Comparison of ENCODE assay signal across 23 mouse cellular contexts in the genomic region with DNA sequence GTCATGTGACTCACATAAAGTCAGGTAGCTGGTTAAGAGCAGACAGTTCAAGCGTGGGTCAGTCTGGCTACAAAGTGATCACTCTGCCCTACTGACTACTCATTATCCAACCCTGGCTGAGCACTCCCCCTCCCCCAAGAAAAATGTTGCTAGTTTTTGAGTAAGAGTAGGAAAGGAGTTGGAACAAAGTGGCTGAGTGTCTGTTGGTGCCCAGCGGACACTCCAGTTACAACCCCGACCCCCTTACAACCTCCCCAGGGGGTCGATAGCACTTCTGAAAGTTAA. TPM values are rescaled to one million over a fixed set of nuclear protein-coding genes. Genes with fewer than 3 reads are reported as not detected.
A peak's percentile ranks its signal among the peaks of the same experiment; 100 is the strongest.
DNase-seq lines count a peak whose midpoint lies in the region; ATAC-seq and TF ChIP-seq lines count a peak whose summit lies in the region.
"Had no signal": no experiment of that assay in that cellular context is flagged by ENCODE, and none has a peak within 500 bp of the region (broad histone marks: within the 10 kb centered on the region; RNA-seq: fewer than 3 reads in every experiment).

No protein-coding gene starts in this region.

- 47% methylated on average over 4 of the region's 4 CpGs for WGBS in stomach, embryonic 15.5 days
- WGBS in stomach, postnatal 0 days: 53% methylated on average over 4 of the region's 4 CpGs
- 41% methylated on average over 4 of the region's 4 CpGs for WGBS in intestine, embryonic 16.5 days
- 11% methylated on average over 4 of the region's 4 CpGs for WGBS in kidney, embryonic 14.5 days
- WGBS in hindbrain, embryonic 16.5 days: 47% methylated on average over 4 of the region's 4 CpGs
- 18% methylated on average over 4 of the region's 4 CpGs for WGBS in neural tube, embryonic 15.5 days

- no peak overlapping the region for H3K4me2 ChIP-seq in stomach, embryonic 15.5 days
- H3K4me2 ChIP-seq in stomach, postnatal 0 days (replicated peaks; ENCODE audit: low read depth): no peak overlapping the region
- no peak overlapping the region for H3K4me2 ChIP-seq in intestine, embryonic 16.5 days (ENCODE audit: low read depth, low read length)
- H3K4me2 ChIP-seq in kidney, embryonic 14.5 days (replicated peaks; ENCODE audit: low read depth, low read length): no peak overlapping the region
- H3K4me2 ChIP-seq in hindbrain, embryonic 16.5 days (ENCODE audit: low read length): no peak overlapping the region
- H3K4me2 ChIP-seq in neural tube, embryonic 15.5 days: no peak overlapping the region
- H3K4me2 ChIP-seq: hindbrain, embryonic 13.5 days; liver, embryonic 11.5 days; lung, embryonic 15.5 days had no signal

- no peak for DNase-seq in stomach, postnatal 0 days (ENCODE audit: low spot score)
- DNase-seq in kidney, postnatal 4 days: peak; percentile 42 to 61
- no peak for DNase-seq in cerebellum, adult 18-20 months
- DNase-seq: adrenal gland, postnatal 14 days; cerebellum, adult 11-12 months; gastrocnemius, postnatal 14 days; layer of hippocampus, postnatal 36 days; right cerebral cortex, postnatal 25 days; thymus, postnatal 4 days had no signal

- no peak for TF ChIP-seq EP300 in stomach, postnatal 0 days (optimal IDR thresholded peaks at IDR 0.05)

- H3K36me3 ChIP-seq in stomach, embryonic 15.5 days: no peaks in the 10 kb centered on the region
- H3K36me3 ChIP-seq in stomach, postnatal 0 days (ENCODE audit: control insufficient read depth, insufficient read depth, low read length): no peaks in the 10 kb centered on the region
- no peaks in the 10 kb centered on the region for H3K36me3 ChIP-seq in intestine, embryonic 16.5 days (ENCODE audit: control insufficient read depth, insufficient read depth, low read length)
- H3K36me3 ChIP-seq in kidney, embryonic 14.5 days (ENCODE audit: control insufficient read depth, insufficient read depth, low read length): no peaks in the 10 kb centered on the region
- H3K36me3 ChIP-seq in hindbrain, embryonic 16.5 days (ENCODE audit: control insufficient read depth, insufficient read depth, low read length): no peaks in the 10 kb centered on the region
- no peaks in the 10 kb centered on the region for H3K36me3 ChIP-seq in neural tube, embryonic 15.5 days
- H3K36me3 ChIP-seq: limb, embryonic 10.5 days; lung, embryonic 15.5 days had no signal

- H3K27ac ChIP-seq in stomach, embryonic 15.5 days: no peak overlapping the region
- H3K27ac ChIP-seq in stomach, postnatal 0 days (replicated peaks): no peak overlapping the region
- H3K27ac ChIP-seq in intestine, embryonic 16.5 days (ENCODE audit: low read length): no peak overlapping the region
- no peak overlapping the region for H3K27ac ChIP-seq in kidney, embryonic 14.5 days (ENCODE audit: low read depth, low read length)
- no peak overlapping the region for H3K27ac ChIP-seq in hindbrain, embryonic 16.5 days (ENCODE audit: low read depth, low read length)
- H3K27ac ChIP-seq in neural tube, embryonic 15.5 days (replicated peaks): no peak overlapping the region
- H3K27ac ChIP-seq: hindbrain, embryonic 13.5 days; limb, embryonic 10.5 days; lung, embryonic 15.5 days had no signal

- H3K27me3 ChIP-seq in stomach, embryonic 15.5 days (replicated peaks): no peaks in the 10 kb centered on the region
- no peaks in the 10 kb centered on the region for H3K27me3 ChIP-seq in stomach, postnatal 0 days (ENCODE audit: control insufficient read depth, insufficient read depth, low read length)
- H3K27me3 ChIP-seq in intestine, embryonic 16.5 days (replicated peaks; ENCODE audit: control insufficient read depth, insufficient read depth, low read length): no peaks in the 10 kb centered on the region
- H3K27me3 ChIP-seq in kidney, embryonic 14.5 days (ENCODE audit: control insufficient read depth, insufficient read depth, low read length): no peaks in the 10 kb centered on the region
- H3K27me3 ChIP-seq in hindbrain, embryonic 16.5 days (replicated peaks; ENCODE audit: control insufficient read depth, insufficient read depth, low read length): no peaks in the 10 kb centered on the region
- H3K27me3 ChIP-seq in neural tube, embryonic 15.5 days (replicated peaks): no peaks in the 10 kb centered on the region
- H3K27me3 ChIP-seq: hindbrain, embryonic 13.5 days; lung, embryonic 15.5 days had no signal

- peaks cover 11% of the 10 kb centered on the region for H3K4me1 ChIP-seq in stomach, embryonic 15.5 days
- no peaks in the 10 kb centered on the region for H3K4me1 ChIP-seq in stomach, postnatal 0 days (replicated peaks; ENCODE audit: control insufficient read depth, insufficient read depth)
- peaks cover 35% of the 10 kb centered on the region for H3K4me1 ChIP-seq in intestine, embryonic 16.5 days (ENCODE audit: control insufficient read depth, insufficient read depth, low read length)
- peaks cover 23% of the 10 kb centered on the region for H3K4me1 ChIP-seq in kidney, embryonic 14.5 days (ENCODE audit: control insufficient read depth, insufficient read depth, low read length)
- peaks cover 8% of the 10 kb centered on the region for H3K4me1 ChIP-seq in hindbrain, embryonic 16.5 days (ENCODE audit: control insufficient read depth, insufficient read depth, low read depth, low read length)
- peaks cover 13% of the 10 kb centered on the region for H3K4me1 ChIP-seq in neural tube, embryonic 15.5 days

- no peak overlapping the region for H3K9ac ChIP-seq in stomach, embryonic 15.5 days
- no peak overlapping the region for H3K9ac ChIP-seq in stomach, postnatal 0 days (ENCODE audit: low read length)
- H3K9ac ChIP-seq in intestine, embryonic 16.5 days (ENCODE audit: low read depth, low read length): no peak overlapping the region
- no peak overlapping the region for H3K9ac ChIP-seq in kidney, embryonic 14.5 days (ENCODE audit: low read depth, low read length)
- no peak overlapping the region for H3K9ac ChIP-seq in hindbrain, embryonic 16.5 days (ENCODE audit: low read depth, low read length)
- H3K9ac ChIP-seq in neural tube, embryonic 15.5 days (replicated peaks): no peak overlapping the region
- H3K9ac ChIP-seq: hindbrain, embryonic 13.5 days; lung, embryonic 15.5 days had no signal

- H3K9me3 ChIP-seq in stomach, embryonic 15.5 days: no peaks in the 10 kb centered on the region
- H3K9me3 ChIP-seq in stomach, postnatal 0 days (ENCODE audit: control insufficient read depth, low read length): no peaks in the 10 kb centered on the region
- no peaks in the 10 kb centered on the region for H3K9me3 ChIP-seq in intestine, embryonic 16.5 days (ENCODE audit: control insufficient read depth, low read length)
- no peaks in the 10 kb centered on the region for H3K9me3 ChIP-seq in kidney, embryonic 14.5 days (ENCODE audit: control insufficient read depth, low read length)
- no peaks in the 10 kb centered on the region for H3K9me3 ChIP-seq in hindbrain, embryonic 16.5 days (ENCODE audit: control insufficient read depth, low read length)
- no peaks in the 10 kb centered on the region for H3K9me3 ChIP-seq in neural tube, embryonic 15.5 days (replicated peaks)
- H3K9me3 ChIP-seq: hindbrain, embryonic 13.5 days; limb, embryonic 10.5 days; lung, embryonic 15.5 days; megakaryocyte, embryonic 14.5 days had no signal

- ATAC-seq in stomach, embryonic 15.5 days (ENCODE audit: insufficient read depth, low FRiP score, low read depth): peak; percentile 32; the same call in 1 of the 2 replicates
- ATAC-seq in stomach, postnatal 0 days (ENCODE audit: low FRiP score, low TSS enrichment): no peak
- ATAC-seq in intestine, embryonic 16.5 days: peak; percentile 65
- ATAC-seq in kidney, embryonic 14.5 days (ENCODE audit: low FRiP score, low TSS enrichment): peak; percentile 71
- ATAC-seq in hindbrain, embryonic 16.5 days: no peak
- ATAC-seq in neural tube, embryonic 15.5 days (ENCODE audit: low FRiP score): no peak

- no peak overlapping the region for H3K4me3 ChIP-seq in stomach, embryonic 15.5 days (replicated peaks)
- no peak overlapping the region for H3K4me3 ChIP-seq in stomach, postnatal 0 days (ENCODE audit: low read depth, low read length)
- no peak overlapping the region for H3K4me3 ChIP-seq in intestine, embryonic 16.5 days (ENCODE audit: low read length)
- no peak overlapping the region for H3K4me3 ChIP-seq in kidney, embryonic 14.5 days (ENCODE audit: low read length)
- H3K4me3 ChIP-seq in hindbrain, embryonic 16.5 days (ENCODE audit: low read length): no peak overlapping the region
- no peak overlapping the region for H3K4me3 ChIP-seq in neural tube, embryonic 15.5 days (replicated peaks)
- H3K4me3 ChIP-seq: hindbrain, embryonic 13.5 days; limb, embryonic 10.5 days; lung, embryonic 15.5 days; megakaryocyte, embryonic 14.5 days had no signal

- no peak for TF ChIP-seq CTCF in stomach, postnatal 0 days (IDR thresholded peaks at IDR 0.05; ENCODE audit: low read depth)

RNA-seq across cellular contexts. Expression of gene Gm4450, which starts 37.2 kb away (rescaled TPM):
- not detected in 2 replicates for polyA plus RNA-seq in stomach, embryonic 15.5 days (2015; fragmentation: Nextera tagmentation; extraction: Ambion mirVana)
- not detected in 2 replicates for polyA plus RNA-seq in stomach, postnatal 0 days (2015; fragmentation: Nextera tagmentation; extraction: Ambion mirVana)
- polyA plus RNA-seq in intestine, embryonic 16.5 days (2015; fragmentation: Nextera tagmentation; extraction: Ambion mirVana): not detected in 2 replicates
- 4.8 and 8.3 TPM in 2 replicates for polyA plus RNA-seq in kidney, embryonic 14.5 days (2014; fragmentation: Nextera tagmentation; extraction: Ambion mirVana)
- 0.19 TPM in 1 of 2 replicates, not detected in the other for polyA plus RNA-seq in hindbrain, embryonic 16.5 days (2015; fragmentation: Nextera tagmentation; extraction: Ambion mirVana)
- polyA plus RNA-seq in neural tube, embryonic 15.5 days (2015; fragmentation: Nextera tagmentation; extraction: Ambion mirVana): not detected in 2 replicates
- polyA plus RNA-seq: forebrain, embryonic 11.5 days; heart, postnatal 0 days; limb, embryonic 10.5 days; liver, embryonic 11.5 days; lung, embryonic 15.5 days; midbrain, postnatal 0 days; neural tube, embryonic 11.5 days had no signal

RNA-seq across cellular contexts. Expression of gene Zfp697, which starts 37.5 kb away (rescaled TPM):
- polyA plus RNA-seq in stomach, embryonic 15.5 days (2015; fragmentation: Nextera tagmentation; extraction: Ambion mirVana): 5.8 and 6.1 TPM in 2 replicates
- 1.6 and 2.1 TPM in 2 replicates for polyA plus RNA-seq in stomach, postnatal 0 days (2015; fragmentation: Nextera tagmentation; extraction: Ambion mirVana)
- 6.1 and 7.4 TPM in 2 replicates for polyA plus RNA-seq in intestine, embryonic 16.5 days (2015; fragmentation: Nextera tagmentation; extraction: Ambion mirVana)
- polyA plus RNA-seq in kidney, embryonic 14.5 days (2014; fragmentation: Nextera tagmentation; extraction: Ambion mirVana): 18.0 and 21.5 TPM in 2 replicates
- polyA plus RNA-seq in hindbrain, embryonic 16.5 days (2015; fragmentation: Nextera tagmentation; extraction: Ambion mirVana): 14.4 and 15.1 TPM in 2 replicates
- polyA plus RNA-seq in neural tube, embryonic 15.5 days (2015; fragmentation: Nextera tagmentation; extraction: Ambion mirVana): 15.8 and 17.0 TPM in 2 replicates

Comparison
In these comparisons a context has a peak if more than half of its experiments do, and no peak if none do; other contexts are left out.
1. ATAC-seq: peak in stomach, embryonic 15.5 days (single experiment), intestine, embryonic 16.5 days (single experiment) and kidney, embryonic 14.5 days (single experiment); none in stomach, postnatal 0 days (single experiment), hindbrain, embryonic 16.5 days (single experiment) and neural tube, embryonic 15.5 days (single experiment).
2. DNase-seq: peak in kidney, postnatal 4 days (2 of 2); none in stomach, postnatal 0 days (single experiment) and cerebellum, adult 18-20 months (0 of 2).